ENCODE assay signal across 25 mouse cellular contexts in the genomic region with DNA sequence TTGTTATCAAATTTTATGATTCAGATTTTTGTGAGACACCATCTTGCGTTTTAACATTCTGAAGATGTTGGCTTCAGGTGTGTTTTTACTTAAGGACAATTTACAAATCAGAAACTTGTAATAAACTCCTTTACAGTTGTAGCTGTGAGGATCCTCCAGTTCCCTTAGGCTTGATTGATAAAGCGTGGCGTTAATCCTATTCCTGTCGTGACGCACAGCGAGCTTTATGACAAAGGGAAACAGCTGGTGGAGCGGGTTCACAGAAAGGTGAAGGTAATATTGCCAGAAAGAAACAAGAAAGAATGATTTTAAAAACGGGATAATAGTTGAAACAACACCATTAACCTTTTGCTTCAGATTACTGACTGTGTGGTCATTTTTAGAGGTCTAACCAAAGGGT.
DNase-seq lines count a peak whose midpoint lies in the region; ATAC-seq and TF ChIP-seq lines count a peak whose summit lies in the region.
"Had no signal": no experiment of that assay in that cellular context is flagged by ENCODE, and none has a peak within 500 bp of the region (broad histone marks: within the 10 kb centered on the region; RNA-seq: fewer than 3 reads in every experiment).

No protein-coding gene starts in this region.

- WGBS in kidney, embryonic 15.5 days: 15% methylated on average over 8 of the region's 8 CpGs
- WGBS in kidney, adult 2 months: 18% methylated on average over 8 of the region's 8 CpGs
- 31% methylated on average over 8 of the region's 8 CpGs for WGBS in lung, embryonic 14.5 days
- WGBS in lung, adult 2 months: 52% methylated on average over 8 of the region's 8 CpGs
- WGBS in stomach, postnatal 0 days: 29% methylated on average over 8 of the region's 8 CpGs

- H3K27ac ChIP-seq in kidney, embryonic 15.5 days: no peak overlapping the region
- no peak overlapping the region for H3K27ac ChIP-seq in kidney, adult 2 months (ENCODE audit: insufficient read depth, low read depth, low read length)
- H3K27ac ChIP-seq in lung, embryonic 14.5 days (ENCODE audit: low read depth): no peak overlapping the region
- H3K27ac ChIP-seq in stomach, postnatal 0 days (replicated peaks): no peak overlapping the region
- H3K27ac ChIP-seq: embryonic facial prominence, embryonic 15.5 days; midbrain, embryonic 15.5 days; neural tube, embryonic 13.5 days had no signal

- no peak for TF ChIP-seq CTCF in kidney, adult 2 months (conservative IDR thresholded peaks at IDR 0.05; ENCODE audit: insufficient read depth, insufficient read length, low read depth, low read length)
- no peak for TF ChIP-seq CTCF in lung, embryonic 14.5 days (IDR thresholded peaks at IDR 0.05; ENCODE audit: low read depth)
- no peak for TF ChIP-seq CTCF in lung, adult 2 months (IDR thresholded peaks at IDR 0.05; ENCODE audit: insufficient read depth, low read length)
- TF ChIP-seq CTCF in stomach, postnatal 0 days (IDR thresholded peaks at IDR 0.05; ENCODE audit: low read depth): no peak

- H3K36me3 ChIP-seq in kidney, embryonic 15.5 days: no peaks in the 10 kb centered on the region
- H3K36me3 ChIP-seq in kidney, adult 2 months (ENCODE audit: control insufficient read depth, insufficient read depth, low read length): no peaks in the 10 kb centered on the region
- no peaks in the 10 kb centered on the region for H3K36me3 ChIP-seq in lung, embryonic 14.5 days (ENCODE audit: insufficient read depth)
- no peaks in the 10 kb centered on the region for H3K36me3 ChIP-seq in stomach, postnatal 0 days (ENCODE audit: control insufficient read depth, insufficient read depth, low read length)
- H3K36me3 ChIP-seq: embryonic facial prominence, embryonic 15.5 days; G1E; midbrain, embryonic 15.5 days; neural tube, embryonic 13.5 days had no signal

- H3K27me3 ChIP-seq in kidney, embryonic 15.5 days: no peaks in the 10 kb centered on the region
- no peaks in the 10 kb centered on the region for H3K27me3 ChIP-seq in kidney, adult 2 months (replicated peaks; ENCODE audit: control insufficient read depth, insufficient read depth, low read length)
- 0 out of 2 replicates have a peak, but pooled peaks cover 3% of the 10 kb centered on the region for H3K27me3 ChIP-seq in lung, embryonic 14.5 days (ENCODE audit: insufficient read depth, low read length)
- no peaks in the 10 kb centered on the region for H3K27me3 ChIP-seq in stomach, postnatal 0 days (ENCODE audit: control insufficient read depth, insufficient read depth, low read length)
- H3K27me3 ChIP-seq: CH12.LX; embryonic facial prominence, embryonic 15.5 days; midbrain, embryonic 15.5 days; neural tube, embryonic 13.5 days had no signal

- peaks cover 5% of the 10 kb centered on the region for H3K4me1 ChIP-seq in kidney, embryonic 15.5 days
- no peaks in the 10 kb centered on the region for H3K4me1 ChIP-seq in kidney, adult 2 months (ENCODE audit: control insufficient read depth, insufficient read depth, low read length)
- H3K4me1 ChIP-seq in lung, embryonic 14.5 days (ENCODE audit: insufficient read depth): no peaks in the 10 kb centered on the region
- no peaks in the 10 kb centered on the region for H3K4me1 ChIP-seq in lung, adult 2 months (ENCODE audit: control insufficient read depth, insufficient read depth, low read length)
- no peaks in the 10 kb centered on the region for H3K4me1 ChIP-seq in stomach, postnatal 0 days (replicated peaks; ENCODE audit: control insufficient read depth, insufficient read depth)
- H3K4me1 ChIP-seq: embryonic facial prominence, embryonic 15.5 days had no signal

- no peak for TF ChIP-seq POLR2A in kidney, adult 2 months (IDR thresholded peaks at IDR 0.05; ENCODE audit: low read depth, low read length)
- no peak for TF ChIP-seq POLR2A in lung, adult 2 months (IDR thresholded peaks at IDR 0.05; ENCODE audit: borderline replicate concordance, extremely low read depth, low read depth, low read length)

- DNase-seq in kidney, adult 2 months: no peak
- peak; percentile 17 for DNase-seq in lung, embryonic 14.5 days
- no peak for DNase-seq in lung, adult 2 months
- peak; percentile 10 for DNase-seq in mesoderm, embryonic 11.5 days (ENCODE audit: low read depth, low spot score)
- DNase-seq in stomach, postnatal 0 days (ENCODE audit: low spot score): no peak
- DNase-seq: adrenal gland, adult 2 months; B cell, adult 2 months; cerebellum, adult 11 months; cerebellum, adult 9-11 months; gastrocnemius, postnatal 14 days; heart, adult 11 months; left cerebral cortex, postnatal 4 days; lung, postnatal 10 days; thymus, postnatal 14 days had no signal

- peak overlapping the region; percentile 34 for H3K4me2 ChIP-seq in kidney, embryonic 15.5 days
- H3K4me2 ChIP-seq in lung, embryonic 14.5 days: no peak overlapping the region
- no peak overlapping the region for H3K4me2 ChIP-seq in stomach, postnatal 0 days (replicated peaks; ENCODE audit: low read depth)
- H3K4me2 ChIP-seq: embryonic facial prominence, embryonic 15.5 days; heart, embryonic 11.5 days; midbrain, embryonic 15.5 days; neural tube, embryonic 13.5 days had no signal

- H3K9me3 ChIP-seq in kidney, embryonic 15.5 days (replicated peaks): no peaks in the 10 kb centered on the region
- H3K9me3 ChIP-seq in lung, embryonic 14.5 days (ENCODE audit: low read depth, low read length): no peaks in the 10 kb centered on the region
- H3K9me3 ChIP-seq in stomach, postnatal 0 days (ENCODE audit: control insufficient read depth, low read length): no peaks in the 10 kb centered on the region
- H3K9me3 ChIP-seq: embryonic facial prominence, embryonic 15.5 days; midbrain, embryonic 15.5 days; neural tube, embryonic 13.5 days had no signal

- TF ChIP-seq EP300 in stomach, postnatal 0 days (optimal IDR thresholded peaks at IDR 0.05): peak; percentile 21

- H3K9ac ChIP-seq in kidney, embryonic 15.5 days: no peak overlapping the region
- no peak overlapping the region for H3K9ac ChIP-seq in lung, embryonic 14.5 days
- no peak overlapping the region for H3K9ac ChIP-seq in stomach, postnatal 0 days (ENCODE audit: low read length)
- H3K9ac ChIP-seq: embryonic facial prominence, embryonic 15.5 days; midbrain, embryonic 15.5 days; neural tube, embryonic 13.5 days had no signal

- H3K4me3 ChIP-seq in kidney, embryonic 15.5 days (replicated peaks): no peak overlapping the region
- H3K4me3 ChIP-seq in kidney, adult 2 months (ENCODE audit: insufficient read depth, low read depth, low read length): no peak overlapping the region
- H3K4me3 ChIP-seq in lung, embryonic 14.5 days (ENCODE audit: low read depth, low read length): no peak overlapping the region
- no peak overlapping the region for H3K4me3 ChIP-seq in lung, adult 2 months (replicated peaks; ENCODE audit: extremely low read depth, low read depth, low read length)
- no peak overlapping the region for H3K4me3 ChIP-seq in stomach, postnatal 0 days (ENCODE audit: low read depth, low read length)
- H3K4me3 ChIP-seq: embryonic facial prominence, embryonic 15.5 days; midbrain, embryonic 15.5 days; neural tube, embryonic 13.5 days had no signal

- ATAC-seq in kidney, embryonic 15.5 days (replicated peaks; ENCODE audit: low FRiP score): 0 out of 2 replicates have a peak, but pooled peaks have one; percentile 71
- no peak for ATAC-seq in lung, embryonic 14.5 days (ENCODE audit: insufficient read depth)
- ATAC-seq in stomach, postnatal 0 days (ENCODE audit: low FRiP score, low TSS enrichment): no peak
- ATAC-seq in frontal cortex, adult (ENCODE audit: low TSS enrichment): no peak
- ATAC-seq: forebrain, embryonic 14.5 days; hindbrain, embryonic 16.5 days; intestine, embryonic 16.5 days; midbrain, embryonic 15.5 days had no signal

Comparison
In these comparisons a context has a peak if more than half of its experiments do, and no peak if none do; other contexts are left out.
1. DNase-seq: peak in lung, embryonic 14.5 days (single experiment) and mesoderm, embryonic 11.5 days (single experiment); none in kidney, adult 2 months (single experiment), lung, adult 2 months (single experiment) and stomach, postnatal 0 days (single experiment).